Mouse (Mus musculus) small intestine, adult 2 months (tissue): ENCODE measurements around the gene Ezh1. TPM values are rescaled to one million over a fixed set of nuclear protein-coding genes. Genes with fewer than 3 reads are reported as not detected.

Experiments used
- H3K27ac ChIP-seq: fragments of 200-500 bp; 2 replicates; pipeline ENCODE4 v1.5.1; 2012; ENCODE audit warnings: low read depth, low read length, control low read depth, inconsistent platforms; ENCODE audit not compliant: insufficient read depth
- H3K27me3 ChIP-seq: fragments of 200-500 bp; 2 replicates; pipeline ENCODE4 v1.6.1; 2012; ENCODE audit warnings: mild to moderate bottlenecking, moderate library complexity, low read length, inconsistent platforms; ENCODE audit not compliant: control insufficient read depth, insufficient read depth
- H3K36me3 ChIP-seq: fragments of 200-500 bp; 2 replicates; pipeline ENCODE4 v1.6.1; 2012; ENCODE audit warnings: mild to moderate bottlenecking, low read length, control low read depth, inconsistent platforms; ENCODE audit not compliant: control insufficient read depth, insufficient read depth
- H3K4me1 ChIP-seq: fragments of 200-500 bp; 2 replicates; pipeline ENCODE4 v1.6.1; 2012; ENCODE audit warnings: low read length, inconsistent platforms, mixed read lengths; ENCODE audit not compliant: control insufficient read depth, insufficient read depth, insufficient read length
- H3K4me3 ChIP-seq: fragments of 200-500 bp; 2 replicates; pipeline ENCODE4 v1.5.1; 2012; ENCODE audit warnings: low read depth, mild to moderate bottlenecking, control low read depth, inconsistent platforms, low read length, moderate library complexity
- CTCF ChIP-seq: fragments of 200-500 bp; IDR thresholded peaks from 2 replicates; pipeline ENCODE4 v1.5.1; 2012; ENCODE audit warnings: low read depth, mild to moderate bottlenecking, control low read depth, inconsistent platforms, low read length, moderate library complexity, mixed read lengths; ENCODE audit not compliant: insufficient replicate concordance, insufficient read length; ENCODE audit errors: extremely low read depth
- POLR2A ChIP-seq: fragments of 200-500 bp; IDR thresholded peaks from 2 replicates; pipeline ENCODE4 v1.6.1; 2012; ENCODE audit warnings: low read depth, mild to moderate bottlenecking, control low read depth, inconsistent platforms, low read length, moderate library complexity
- WGBS: fragments of 180-500 bp; shearing (Covaris S2); methylation state at CpG from one replicate; pipeline ENCODE4 v1.1.7; 2018; 5-methylcytosine and 5-hydroxymethylcytosine counted together
- polyA plus RNA-seq: library from polyadenylated mRNA; depleted of rRNA; stranded (reverse); fragments of >200 nt; gene quantifications from 2 replicates; pipeline ENCODE4 v1.2.3, GENCODE M21; 2012

Ezh1 gene
- polyA plus RNA-seq, 1 experiment: 20.0 TPM

- Histone ChIP-seq H3K4me1 (peaks cover 24% of the 10 kb centered on the region), H3K36me3 (no peaks in the 10 kb centered on the region), H3K27ac (peak within 1 kb of the TSS; percentile 67; the same call in 1 of the 2 replicates), H3K27me3 (no peaks in the 10 kb centered on the region), H3K4me3 (peak within 1 kb of the TSS; percentile 52)
- TF ChIP-seq CTCF: no peak
- 37% methylated on average over 14 of the region's 14 CpGs for WGBS
These were observed 51.2 kb downstream of the Ezh1 start, which contains the start of gene Ccr10 for GRCm38 (mm10) chr11:101174851-101175628. Gene Ccr10 (minus strand): TSS chr11:101175443.

- Histone ChIP-seq H3K27ac (peak overlapping the region; percentile 67), H3K4me1 (peaks cover 24% of the 10 kb centered on the region), H3K36me3 (no peaks in the 10 kb centered on the region), H3K27me3 (no peaks in the 10 kb centered on the region), H3K4me3 (peak overlapping the region; percentile 52)
- TF ChIP-seq CTCF: no peak
- TF ChIP-seq POLR2A: no peak
- WGBS: 40% methylated on average over 9 of the region's 9 CpGs
These were observed 51.9 kb downstream of the Ezh1 start for GRCm38 (mm10) chr11:101174389-101174745.

GRCm38 (mm10) chr11:101173631-101174388 is 52.5 kb downstream of the Ezh1 start:
- Histone ChIP-seq H3K4me1 (peaks cover 26% of the 10 kb centered on the region), H3K4me3 (peak overlapping the region; percentile 52), H3K27me3 (no peaks in the 10 kb centered on the region), H3K27ac (peak overlapping the region; percentile 67), H3K36me3 (no peaks in the 10 kb centered on the region)
- 3% methylated on average over 61 of the region's 61 CpGs for WGBS
- TF ChIP-seq CTCF (peak; percentile 88), POLR2A (no peak)

GRCm38 (mm10) chr11:101173112-101173511 is 53.2 kb downstream of the Ezh1 start:
- Histone ChIP-seq H3K36me3 (0 out of 2 replicates have a peak, but pooled peaks cover 2% of the 10 kb centered on the region), H3K4me1 (peaks cover 29% of the 10 kb centered on the region), H3K27me3 (no peaks in the 10 kb centered on the region), H3K4me3 (peak overlapping the region; percentile 5; the same call in 1 of the 2 replicates), H3K27ac (peak overlapping the region; percentile 67)
- WGBS: 4% methylated on average over 11 of the region's 11 CpGs
- TF ChIP-seq CTCF: no peak
- peak; percentile 18; the same call in 1 of the 2 replicates for TF ChIP-seq POLR2A

- Histone ChIP-seq H3K4me3 (peak overlapping the region; percentile 80), H3K27me3 (no peaks in the 10 kb centered on the region), H3K27ac (peak overlapping the region; percentile 90), H3K36me3 (peaks cover 9% of the 10 kb centered on the region), H3K4me1 (peaks cover 29% of the 10 kb centered on the region)
- no peak for TF ChIP-seq POLR2A
- no peak for TF ChIP-seq CTCF
- 13% methylated on average over 5 of the region's 5 CpGs for WGBS
These were observed 53.8 kb downstream of the Ezh1 start for GRCm38 (mm10) chr11:101172434-101172815.

- WGBS: under 1% methylated on average over 31 of the region's 31 CpGs
- Histone ChIP-seq H3K36me3 (peaks cover 14% of the 10 kb centered on the region), H3K4me1 (peaks cover 29% of the 10 kb centered on the region), H3K27ac (peak overlapping the region; percentile 90), H3K4me3 (peak overlapping the region; percentile 80), H3K27me3 (no peaks in the 10 kb centered on the region)
- TF ChIP-seq POLR2A (peak; percentile 53), CTCF (peak; percentile 18; the same call in 1 of the 2 replicates)
These were observed 54.4 kb downstream of the Ezh1 start for GRCm38 (mm10) chr11:101171721-101172433.
